Mouse (Mus musculus) forebrain, embryonic 14.5 days (tissue): ENCODE results near the gene Olfr94. TPM values are rescaled to one million over a fixed set of nuclear protein-coding genes. Genes with fewer than 3 reads are reported as not detected.

Source experiments
- ATAC-seq: fragments of 200-750 bp; cut with Nextera tagmentation; 2 replicates; pipeline ENCODE4 v1.8.0; 2017; ENCODE audit warnings: mild to moderate bottlenecking, moderate library complexity
- DNase-seq: peaks from one replicate; pipeline ENCODE4 v3.0.0-alpha.2; 2015; ENCODE audit warnings: low spot score
- H3K27ac ChIP-seq: fragments of 300-500 bp; sonication (generic); 2 replicates; pipeline ENCODE4 v1.5.1; 2014; ENCODE audit warnings: low read depth, mild to moderate bottlenecking, control low read depth, low read length, moderate library complexity
- H3K27me3 ChIP-seq: fragments of 300-500 bp; sonication (generic); replicated peaks from 2 replicates; pipeline ENCODE4 v1.6.1; 2014; ENCODE audit warnings: low read length, control low read depth, mixed read lengths; ENCODE audit not compliant: control insufficient read depth, insufficient read depth
- H3K36me3 ChIP-seq: fragments of 300-500 bp; sonication (generic); 2 replicates; pipeline ENCODE4 v1.6.1; 2014; ENCODE audit warnings: low read length, control low read depth; ENCODE audit not compliant: control insufficient read depth, insufficient read depth
- H3K4me1 ChIP-seq: fragments of 300-500 bp; sonication (generic); 2 replicates; pipeline ENCODE4 v1.6.1; 2014; ENCODE audit warnings: antibody characterized with exemption, low read length, control low read depth; ENCODE audit not compliant: control insufficient read depth, insufficient read depth
- H3K4me2 ChIP-seq: fragments of 300-500 bp; sonication (generic); 2 replicates; pipeline ENCODE4 v1.6.1; 2014; ENCODE audit warnings: mild to moderate bottlenecking, control low read depth, low read length
- H3K4me3 ChIP-seq: fragments of 300-500 bp; sonication (generic); 2 replicates; pipeline ENCODE4 v1.5.1; 2014; ENCODE audit warnings: low read depth, low read length, control low read depth
- H3K9ac ChIP-seq: fragments of 300-500 bp; sonication (generic); 2 replicates; pipeline ENCODE4 v1.6.1; 2014; ENCODE audit warnings: mild to moderate bottlenecking, low read length, control low read depth, moderate library complexity
- H3K9me3 ChIP-seq: fragments of 300-500 bp; sonication (generic); replicated peaks from 2 replicates; pipeline ENCODE4 v1.6.1; 2016; ENCODE audit warnings: low read length, control low read depth, mixed read lengths; ENCODE audit not compliant: control insufficient read depth
- WGBS: fragments of 180-500 bp; shearing (Covaris S2); extraction: QIAGEN DNeasy Blood & Tissue Kit; methylation state at CpG from one replicate; pipeline ENCODE4 v1.1.7; 2014; 5-methylcytosine and 5-hydroxymethylcytosine counted together
- polyA plus RNA-seq: library from polyadenylated mRNA; unstranded; fragments of >200 nt; fragmentation: Nextera tagmentation; extraction: Ambion mirVana; gene quantifications from 2 replicates; pipeline ENCODE4 v1.2.1, GENCODE M21; 2014

Olfr94 gene
- polyA plus RNA-seq, 1 experiment from 2014 or later = not detected

DNA sequence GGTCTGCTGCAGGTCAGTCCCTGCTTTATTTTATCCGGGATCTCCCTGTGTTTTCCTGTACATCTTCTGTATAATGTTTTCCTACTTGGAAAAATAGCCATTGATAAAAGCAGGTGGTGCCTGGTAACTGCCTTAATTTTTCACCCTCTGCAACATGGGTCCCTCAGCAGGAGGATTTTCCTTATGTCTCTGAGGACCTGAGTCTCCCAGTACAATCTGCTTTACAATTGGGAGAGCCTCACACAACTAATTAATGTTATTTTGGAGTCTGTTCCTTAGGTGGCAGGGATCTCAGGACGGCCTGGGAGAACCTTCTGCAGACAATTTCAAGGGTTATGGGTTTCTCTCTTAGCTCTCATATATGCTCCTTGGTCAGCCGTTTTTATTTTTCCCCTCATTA lies 12.2 kb upstream of the Olfr94 start, which contains the start of gene Olfr95:
Olfr95 (minus strand) TSS at position 101 of the 400 bp plus-strand sequence.
- no peak within 1 kb of the TSS for H3K4me2 ChIP-seq
- no peaks in the 10 kb centered on the region for H3K36me3 ChIP-seq
- no peak within 1 kb of the TSS for H3K9ac ChIP-seq
- 73% methylated on average over 3 of the region's 3 CpGs for WGBS
- no peak for DNase-seq
- H3K27ac ChIP-seq = no peak within 1 kb of the TSS
- no peak within 1 kb of the TSS for H3K4me3 ChIP-seq
- no peaks in the 10 kb centered on the region for H3K4me1 ChIP-seq
- no peak for ATAC-seq
- no peaks in the 10 kb centered on the region for H3K27me3 ChIP-seq
- peaks cover 4% of the 10 kb centered on the region; the same call in 1 of the 2 replicates for H3K9me3 ChIP-seq

- 22% methylated on average over 40 of the region's 40 CpGs for WGBS
- peak overlapping the region; percentile 27 for H3K4me3 ChIP-seq
- no peak overlapping the region for H3K27ac ChIP-seq
- H3K9ac ChIP-seq = peak overlapping the region; percentile 54
- H3K4me1 ChIP-seq = no peaks in the 10 kb centered on the region
- DNase-seq = peak; percentile 25
- H3K4me2 ChIP-seq = peak overlapping the region; percentile 52
- ATAC-seq = peak; percentile 48; the same call in 1 of the 2 replicates
- H3K36me3 ChIP-seq = no peaks in the 10 kb centered on the region
- H3K9me3 ChIP-seq = no peaks in the 10 kb centered on the region
- H3K27me3 ChIP-seq = no peaks in the 10 kb centered on the region
These were observed 10.3 kb upstream of the Olfr94 start for GRCm38 (mm10) chr17:37210884-37211768.

- H3K4me1 ChIP-seq = no peaks in the 10 kb centered on the region
- peaks cover under 1% of the 10 kb centered on the region; the same call in 1 of the 2 replicates for H3K27me3 ChIP-seq
- no peaks in the 10 kb centered on the region for H3K36me3 ChIP-seq
- no peak for DNase-seq
- ATAC-seq = peak; percentile 54; the same call in 1 of the 2 replicates
- H3K9ac ChIP-seq = no peak overlapping the region
- WGBS = 27% methylated on average over 3 of the region's 3 CpGs
- H3K9me3 ChIP-seq = no peaks in the 10 kb centered on the region
- H3K4me2 ChIP-seq = no peak overlapping the region
- H3K27ac ChIP-seq = no peak overlapping the region
- no peak overlapping the region for H3K4me3 ChIP-seq
These were observed 3.1 kb upstream of the Olfr94 start for GRCm38 (mm10) chr17:37203917-37204236.

DNA sequence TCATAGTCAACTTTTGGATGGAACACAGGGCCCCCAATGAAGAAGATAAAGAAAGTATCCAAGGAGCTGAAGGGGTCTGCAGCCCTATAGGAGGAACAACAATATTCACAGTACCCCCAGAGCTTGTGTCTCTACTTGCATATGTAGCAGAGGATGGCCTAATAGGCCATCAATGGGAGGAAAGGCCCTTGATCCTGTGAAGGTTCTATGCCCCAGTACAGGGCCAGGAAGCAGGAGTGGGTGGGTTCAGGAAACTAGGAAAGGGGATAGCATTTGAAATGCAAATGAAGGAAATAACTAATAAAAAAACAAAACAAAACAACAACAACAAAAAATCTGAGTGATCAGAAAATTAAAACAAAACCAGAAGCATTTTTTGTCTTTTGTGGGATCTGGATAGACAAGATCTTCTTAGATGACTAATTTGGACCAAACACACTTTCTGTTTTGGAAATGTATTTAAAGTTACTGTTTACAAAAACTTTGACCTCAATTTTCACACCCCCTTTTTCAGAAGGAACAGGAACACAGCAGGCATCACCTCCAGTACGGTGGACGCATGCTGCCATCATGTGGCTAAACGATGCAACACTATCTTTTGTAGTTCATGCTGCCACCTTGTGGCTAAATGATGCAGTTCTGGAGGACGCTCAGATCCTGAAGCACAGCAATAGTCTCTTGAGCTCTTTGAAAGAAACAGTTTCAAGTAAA lies 2.6 kb upstream of the Olfr94 start:
- H3K9me3 ChIP-seq = no peaks in the 10 kb centered on the region
- no peak overlapping the region for H3K4me2 ChIP-seq
- no peak overlapping the region for H3K4me3 ChIP-seq
- no peaks in the 10 kb centered on the region for H3K4me1 ChIP-seq
- DNase-seq (peak; percentile 93), ATAC-seq (peak; percentile 88)
- no peaks in the 10 kb centered on the region for H3K36me3 ChIP-seq
- no peak overlapping the region for H3K27ac ChIP-seq
- H3K27me3 ChIP-seq = peaks cover 5% of the 10 kb centered on the region
- H3K9ac ChIP-seq = no peak overlapping the region
- WGBS = 2% methylated on average over 4 of the region's 4 CpGs

DNA sequence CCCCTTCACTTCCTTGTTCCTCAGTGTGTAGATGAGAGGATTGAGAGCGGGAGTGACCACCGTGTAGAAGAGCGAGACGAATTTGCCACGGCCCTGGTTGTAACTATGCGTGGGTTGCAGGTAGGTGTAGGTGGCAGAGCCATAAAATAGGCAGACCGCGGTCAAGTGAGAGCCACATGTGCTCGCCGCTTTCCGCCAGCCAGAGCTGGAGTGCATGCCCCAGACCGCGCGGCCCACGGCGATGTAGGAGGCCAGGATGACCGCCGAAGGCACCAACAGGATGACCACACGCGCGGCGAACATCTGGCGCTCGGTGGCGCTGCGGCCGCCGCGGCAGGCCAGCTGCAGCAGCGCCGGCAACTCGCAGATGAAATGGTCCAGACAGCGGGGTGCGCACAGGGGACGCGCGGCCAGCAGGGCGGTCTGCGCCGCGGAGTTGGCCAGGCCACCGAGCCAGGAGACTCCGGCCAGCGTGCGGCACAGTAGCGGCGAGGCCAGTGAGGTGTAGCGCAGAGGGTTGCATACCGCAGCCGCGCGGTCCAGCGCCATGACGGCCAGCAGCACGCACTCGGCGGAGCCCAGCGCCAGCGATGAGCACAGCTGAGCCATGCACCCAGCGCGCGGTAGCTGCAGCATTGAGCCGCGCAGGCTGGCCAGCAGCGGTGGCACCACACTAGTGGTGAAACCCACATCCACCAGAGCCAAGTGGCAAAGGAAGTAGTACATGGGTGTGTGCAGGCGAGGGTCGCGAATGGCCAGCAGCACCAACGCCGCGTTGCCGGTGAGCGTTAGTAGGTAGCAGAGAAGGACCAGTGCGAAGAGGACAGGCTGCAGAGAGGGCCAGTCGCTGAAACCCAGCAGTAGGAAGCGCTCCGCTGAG lies 3.7 kb downstream of the Olfr94 start:
- under 1% methylated on average over 75 of the region's 77 CpGs for WGBS
- no peaks in the 10 kb centered on the region for H3K36me3 ChIP-seq
- H3K27ac ChIP-seq = no peak overlapping the region
- H3K4me3 ChIP-seq = peak overlapping the region; percentile 52
- H3K9ac ChIP-seq = peak overlapping the region; percentile 59
- DNase-seq = peak; percentile 42
- H3K27me3 ChIP-seq = peaks cover 26% of the 10 kb centered on the region
- no peaks in the 10 kb centered on the region for H3K9me3 ChIP-seq
- peak; percentile 92 for ATAC-seq
- 0 out of 2 replicates have a peak, but pooled peaks cover 8% of the 10 kb centered on the region for H3K4me1 ChIP-seq
- H3K4me2 ChIP-seq = peak overlapping the region; percentile 91

DNA sequence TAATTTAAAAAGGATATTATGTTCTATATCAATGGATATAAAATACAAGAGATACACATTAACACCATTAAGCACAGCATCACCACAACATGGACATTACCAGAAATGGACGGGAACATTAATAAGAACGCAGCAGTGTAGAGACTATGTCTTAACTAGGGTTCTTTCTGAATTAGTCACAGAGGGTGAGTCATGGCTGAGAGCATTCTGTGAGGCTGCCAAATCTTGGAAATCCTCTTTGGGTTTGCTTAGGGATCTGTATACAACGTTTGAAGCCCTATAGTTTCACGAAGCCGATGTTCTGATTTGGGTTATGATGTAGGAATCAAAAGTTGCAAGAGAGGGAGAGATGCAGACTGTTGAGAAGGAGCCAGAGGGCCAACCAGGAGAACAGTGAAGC lies 6.0 kb downstream of the Olfr94 start:
- H3K36me3 ChIP-seq = no peaks in the 10 kb centered on the region
- no peak overlapping the region for H3K9ac ChIP-seq
- peaks cover 26% of the 10 kb centered on the region for H3K27me3 ChIP-seq
- H3K4me1 ChIP-seq = 0 out of 2 replicates have a peak, but pooled peaks cover 8% of the 10 kb centered on the region
- 91% methylated on average over 5 of the region's 5 CpGs for WGBS
- H3K4me2 ChIP-seq = no peak overlapping the region
- H3K9me3 ChIP-seq = no peaks in the 10 kb centered on the region
- H3K27ac ChIP-seq = no peak overlapping the region
- DNase-seq = no peak
- H3K4me3 ChIP-seq = no peak overlapping the region
- no peak for ATAC-seq

- 86% methylated on average over 2 of the region's 2 CpGs for WGBS
- no peak within 1 kb of the TSS for H3K9ac ChIP-seq
- 0 out of 2 replicates have a peak, but pooled peaks cover 8% of the 10 kb centered on the region for H3K4me1 ChIP-seq
- no peaks in the 10 kb centered on the region for H3K9me3 ChIP-seq
- no peak within 1 kb of the TSS for H3K4me2 ChIP-seq
- H3K27ac ChIP-seq = no peak within 1 kb of the TSS
- H3K36me3 ChIP-seq = no peaks in the 10 kb centered on the region
- DNase-seq = no peak
- peaks cover 23% of the 10 kb centered on the region for H3K27me3 ChIP-seq
- no peak within 1 kb of the TSS for H3K4me3 ChIP-seq
- no peak for ATAC-seq
These were observed 7.1 kb downstream of the Olfr94 start, which contains the start of gene Ubd for GRCm38 (mm10) chr17:37193656-37194055. Ubd (plus strand) TSS chr17:37193892.

DNA sequence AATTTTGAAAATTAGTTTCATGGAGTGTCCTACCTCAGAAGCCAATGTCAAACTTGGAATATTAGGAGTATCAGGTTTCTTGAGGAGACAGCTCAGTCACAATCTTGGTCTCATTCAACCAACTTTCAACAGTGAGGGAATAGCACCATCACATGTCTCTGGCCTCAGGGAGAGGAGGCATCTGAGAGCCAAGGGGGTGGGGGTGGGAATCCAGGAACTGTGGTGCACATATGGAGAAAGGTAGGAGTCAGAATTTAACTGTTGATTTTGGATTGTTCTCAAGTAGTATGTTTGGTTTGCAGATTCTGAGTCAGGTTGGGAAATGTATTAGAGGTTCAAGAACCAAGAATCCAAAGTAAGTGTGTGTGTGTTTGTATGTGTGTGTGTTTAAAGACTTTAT lies 7.8 kb downstream of the Olfr94 start:
- no peak for DNase-seq
- Histone ChIP-seq H3K4me2 (no peak overlapping the region), H3K27me3 (peaks cover 17% of the 10 kb centered on the region), H3K4me1 (0 out of 2 replicates have a peak, but pooled peaks cover 8% of the 10 kb centered on the region), H3K9ac (no peak overlapping the region), H3K4me3 (no peak overlapping the region), H3K9me3 (no peaks in the 10 kb centered on the region), H3K36me3 (no peaks in the 10 kb centered on the region), H3K27ac (no peak overlapping the region)
- ATAC-seq = no peak
